Mouse (Mus musculus) liver, adult 2 months (tissue): ENCODE data around the gene Cfap97d1. TPM values are rescaled to one million over a fixed set of nuclear protein-coding genes. Genes with fewer than 3 reads are reported as not detected.

Experiments
- DNase-seq: peaks from one replicate; pipeline ENCODE4 v3.0.0-alpha.2; 2011; ENCODE audit warnings: low read depth, low spot score; ENCODE audit errors: extremely low read depth
- H3K27ac ChIP-seq: fragments of 200-500 bp; replicated peaks from 2 replicates; pipeline ENCODE4 v1.5.1; 2012; ENCODE audit warnings: low read depth, mild to moderate bottlenecking, control low read depth, inconsistent platforms, low read length; ENCODE audit not compliant: insufficient read depth
- H3K27me3 ChIP-seq: fragments of 200-500 bp; 2 replicates; pipeline ENCODE4 v1.6.1; 2012; ENCODE audit warnings: mild to moderate bottlenecking, moderate library complexity, low read length, inconsistent platforms; ENCODE audit not compliant: control insufficient read depth, insufficient read depth
- H3K36me3 ChIP-seq: fragments of 200-500 bp; 2 replicates; pipeline ENCODE4 v1.6.1; 2012; ENCODE audit warnings: low read length, inconsistent platforms; ENCODE audit not compliant: control insufficient read depth, insufficient read depth
- H3K4me1 ChIP-seq: fragments of 200-500 bp; 2 replicates; pipeline ENCODE4 v1.6.1; 2011; ENCODE audit warnings: low read length; ENCODE audit not compliant: control insufficient read depth, insufficient read depth
- H3K4me3 ChIP-seq: fragments of 200-500 bp; 2 replicates; pipeline ENCODE4 v1.5.1; 2011; ENCODE audit warnings: low read depth, mild to moderate bottlenecking, control low read depth, low read length, moderate library complexity; ENCODE audit not compliant: insufficient read depth
- H3K79me2 ChIP-seq: fragments of 200-500 bp; 2 replicates; pipeline ENCODE4 v1.6.1; 2012; ENCODE audit warnings: inconsistent platforms, mild to moderate bottlenecking, low read length, moderate library complexity; ENCODE audit not compliant: control insufficient read depth, insufficient read depth
- H3K9ac ChIP-seq: fragments of 200-500 bp; 2 replicates; pipeline ENCODE4 v1.6.1; 2012; ENCODE audit warnings: low read depth, mild to moderate bottlenecking, control low read depth, inconsistent platforms, low read length
- CTCF ChIP-seq: fragments of 200-500 bp; IDR thresholded peaks from 2 replicates; pipeline ENCODE4 v1.5.1; 2011; ENCODE audit warnings: low read depth, low read length, control low read depth
- POLR2A ChIP-seq: fragments of 200-500 bp; IDR thresholded peaks from 2 replicates; pipeline ENCODE4 v1.6.1; 2011; ENCODE audit warnings: low read length, control low read depth; ENCODE audit not compliant: insufficient read depth; ENCODE audit errors: extremely low read depth
- WGBS: fragments of 180-500 bp; shearing (Covaris S2); methylation state at CpG from one replicate; pipeline ENCODE4 v1.1.7; 2018; 5-methylcytosine and 5-hydroxymethylcytosine counted together
- polyA plus RNA-seq: library from polyadenylated mRNA; depleted of rRNA; stranded (reverse); fragments of >200 nt; gene quantifications from 2 replicates; pipeline ENCODE4 v1.2.3, GENCODE M21; 2012
- total RNA-seq: library from RNA; depleted of rRNA; stranded (reverse); fragments of >200 nt; gene quantifications from 2 replicates; pipeline ENCODE4 v1.2.3, GENCODE M21; 2014

The Cfap97d1 gene
- total and polyA plus RNA-seq, 2 experiments = not detected

DNA sequence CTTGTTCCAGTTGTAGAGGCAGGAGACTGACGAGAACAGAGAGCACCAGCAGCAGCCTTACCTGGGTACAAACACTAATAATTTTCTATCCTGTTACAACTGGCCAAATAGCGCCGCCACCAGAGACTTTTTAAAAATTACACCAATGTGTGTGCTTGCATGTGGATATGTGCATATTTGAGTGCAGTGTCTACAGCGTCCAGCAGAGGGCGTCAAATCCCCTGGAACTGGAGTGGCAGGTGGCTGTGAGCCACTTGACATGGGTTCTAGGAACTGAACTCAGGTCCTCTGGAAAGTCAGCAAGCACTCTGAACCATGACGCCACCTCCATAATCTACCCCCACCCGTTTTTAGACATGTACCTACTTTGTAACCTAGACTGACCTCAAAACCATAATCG lies 20.2 kb downstream of the Cfap97d1 start:
- Histone ChIP-seq H3K36me3 (no peaks in the 10 kb centered on the region), H3K9ac (no peak overlapping the region), H3K4me3 (no peak overlapping the region), H3K27ac (no peak overlapping the region), H3K79me2 (no peaks in the 10 kb centered on the region), H3K27me3 (no peaks in the 10 kb centered on the region), H3K4me1 (peaks cover 5% of the 10 kb centered on the region; the same call in 1 of the 2 replicates)
- WGBS = 90% methylated on average over 8 of the region's 8 CpGs
- peak; percentile 53; the same call in 1 of the 2 replicates for TF ChIP-seq CTCF
- TF ChIP-seq POLR2A = no peak
- DNase-seq = no peak

DNA sequence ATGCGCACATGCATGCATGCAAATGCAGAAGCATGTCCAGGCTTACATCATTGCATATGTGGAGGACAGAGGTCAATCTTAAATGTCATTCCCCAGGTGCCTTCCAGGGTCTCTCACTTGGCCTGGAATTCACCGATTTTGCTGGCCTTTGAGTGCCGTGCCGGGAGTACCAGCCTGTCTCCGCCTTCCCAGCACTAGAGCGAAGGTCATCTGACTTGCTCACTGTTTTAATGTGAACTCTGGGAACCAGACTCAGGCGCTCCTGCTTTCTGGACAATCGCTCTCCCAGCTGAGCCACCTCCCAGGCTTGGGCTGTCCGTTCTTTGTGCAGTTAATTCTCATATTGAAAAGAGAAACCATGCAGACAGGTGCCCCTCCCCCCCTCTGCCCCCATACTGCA lies 22.2 kb downstream of the Cfap97d1 start:
- no peak overlapping the region for H3K4me3 ChIP-seq
- TF ChIP-seq CTCF (no peak), POLR2A (no peak)
- peak; percentile 44 for DNase-seq
- no peak overlapping the region for H3K9ac ChIP-seq
- no peaks in the 10 kb centered on the region for H3K36me3 ChIP-seq
- H3K27me3 ChIP-seq = no peaks in the 10 kb centered on the region
- H3K79me2 ChIP-seq = no peaks in the 10 kb centered on the region
- peaks cover 5% of the 10 kb centered on the region; the same call in 1 of the 2 replicates for H3K4me1 ChIP-seq
- H3K27ac ChIP-seq = no peak overlapping the region
- 29% methylated on average over 9 of the region's 9 CpGs for WGBS

- no peaks in the 10 kb centered on the region for H3K36me3 ChIP-seq
- H3K27me3 ChIP-seq = no peaks in the 10 kb centered on the region
- no peak overlapping the region for H3K27ac ChIP-seq
- no peak overlapping the region for H3K9ac ChIP-seq
- no peak for TF ChIP-seq CTCF
- TF ChIP-seq POLR2A = no peak
- no peak for DNase-seq
- peaks cover 5% of the 10 kb centered on the region; the same call in 1 of the 2 replicates for H3K4me1 ChIP-seq
- no peak overlapping the region for H3K4me3 ChIP-seq
- H3K79me2 ChIP-seq = no peaks in the 10 kb centered on the region
- WGBS = 80% methylated on average over 5 of the region's 5 CpGs
Measured at GRCm38 (mm10) chr11:102006688-102007087, 22.6 kb downstream of the Cfap97d1 start.

- DNase-seq = no peak
- TF ChIP-seq POLR2A = no peak
- Histone ChIP-seq H3K27ac (no peak overlapping the region), H3K36me3 (no peaks in the 10 kb centered on the region), H3K4me1 (peaks cover 5% of the 10 kb centered on the region; the same call in 1 of the 2 replicates), H3K9ac (no peak overlapping the region), H3K4me3 (no peak overlapping the region), H3K79me2 (no peaks in the 10 kb centered on the region), H3K27me3 (no peaks in the 10 kb centered on the region)
- WGBS = 93% methylated on average over 8 of the region's 8 CpGs
Measured at GRCm38 (mm10) chr11:102008372-102008771, 24.3 kb downstream of the Cfap97d1 start.

GRCm38 (mm10) chr11:102008954-102009637 lies 25.0 kb downstream of the Cfap97d1 start:
- Histone ChIP-seq H3K4me1 (peaks cover 5% of the 10 kb centered on the region; the same call in 1 of the 2 replicates), H3K27me3 (no peaks in the 10 kb centered on the region), H3K36me3 (no peaks in the 10 kb centered on the region), H3K27ac (no peak overlapping the region), H3K79me2 (no peaks in the 10 kb centered on the region), H3K9ac (no peak overlapping the region), H3K4me3 (no peak overlapping the region)
- TF ChIP-seq CTCF (no peak), POLR2A (no peak)
- WGBS = 76% methylated on average over 15 of the region's 15 CpGs
- no peak for DNase-seq

DNA sequence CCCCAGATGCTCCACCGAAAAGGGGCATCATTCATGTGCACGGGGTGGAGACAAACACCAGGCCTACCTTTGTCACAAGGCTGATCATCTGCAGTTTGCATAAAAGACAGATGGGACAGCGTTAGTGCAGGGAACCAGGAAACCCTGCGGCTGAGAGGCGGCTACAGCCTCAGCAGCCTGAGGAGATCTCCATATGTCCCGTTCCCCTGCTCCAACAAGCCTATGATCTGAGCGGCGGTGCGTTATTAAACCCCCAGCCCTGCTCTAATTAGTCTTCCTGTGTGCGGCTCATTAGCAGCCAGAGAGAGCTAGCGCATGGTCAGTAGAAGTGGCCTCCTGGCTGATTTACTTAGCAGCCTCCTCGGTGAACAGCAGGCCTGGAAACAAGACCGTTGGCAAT lies 26.1 kb downstream of the Cfap97d1 start:
- 92% methylated on average over 13 of the region's 13 CpGs for WGBS
- Histone ChIP-seq H3K4me1 (peaks cover 5% of the 10 kb centered on the region; the same call in 1 of the 2 replicates), H3K4me3 (no peak overlapping the region), H3K27ac (no peak overlapping the region), H3K79me2 (no peaks in the 10 kb centered on the region), H3K27me3 (no peaks in the 10 kb centered on the region), H3K9ac (no peak overlapping the region), H3K36me3 (no peaks in the 10 kb centered on the region)
- DNase-seq = no peak
- TF ChIP-seq CTCF = no peak
- no peak for TF ChIP-seq POLR2A
